Mouse (Mus musculus) small intestine, adult 2 months (tissue): ENCODE results near the gene Fam183b.

Source experiments
- CTCF ChIP-seq: fragments of 200-500 bp; IDR thresholded peaks from 2 replicates; pipeline ENCODE4 v1.5.1; 2012; ENCODE audit warnings: low read depth, mild to moderate bottlenecking, control low read depth, inconsistent platforms, low read length, moderate library complexity, mixed read lengths; ENCODE audit not compliant: insufficient replicate concordance, insufficient read length; ENCODE audit errors: extremely low read depth
- POLR2A ChIP-seq: fragments of 200-500 bp; IDR thresholded peaks from 2 replicates; pipeline ENCODE4 v1.6.1; 2012; ENCODE audit warnings: low read depth, mild to moderate bottlenecking, control low read depth, inconsistent platforms, low read length, moderate library complexity

- no peak for TF ChIP-seq CTCF
- no peak for TF ChIP-seq POLR2A
Measured at GRCm38 (mm10) chr11:58790053-58790452, 11.7 kb downstream of the Fam183b start.
